Mouse (Mus musculus) MEL (cell line): ENCODE measurements around the gene S100pbp. TPM values are rescaled to one million over a fixed set of nuclear protein-coding genes. Genes with fewer than 3 reads are reported as not detected.

Experiments
- DNase-seq: peaks from one replicate; pipeline ENCODE4 v3.0.0; 2011; ENCODE audit warnings: low read depth, low spot score
- H3K27ac ChIP-seq: 2 replicates; pipeline ENCODE4 v1.5.1; 2012; ENCODE audit warnings: low read depth, mild to moderate bottlenecking, control low read depth, low read length, moderate library complexity; ENCODE audit not compliant: control insufficient read depth
- H3K27me3 ChIP-seq, 2 experiments: fragments of 150-350 bp in 1 of 2; sonication (generic) in 1 of 2; 2 replicates each; pipeline ENCODE4 v1.6.1; 2012; ENCODE audit warnings: low read length in 2 of 2, mild to moderate bottlenecking in 2 of 2, improper control_type of control experiment in 1 of 2, moderate library complexity in 1 of 2; ENCODE audit not compliant: insufficient read depth in 2 of 2, control insufficient read depth in 1 of 2
- H3K36me3 ChIP-seq, 2 experiments: 2 replicates each; pipeline ENCODE4 v1.6.1; 2012 to 2014; ENCODE audit warnings: low read length in 2 of 2, improper control_type of control experiment in 1 of 2, inconsistent platforms in 1 of 2, mild to moderate bottlenecking in 1 of 2; ENCODE audit not compliant: insufficient read depth in 2 of 2, control insufficient read depth in 1 of 2
- H3K4me1 ChIP-seq, 2 experiments: fragments of 150-350 bp in 1 of 2; sonication (generic) in 1 of 2; 2 replicates each; pipeline ENCODE4 v1.6.1; 2012; ENCODE audit warnings: low read length in 2 of 2, improper control_type of control experiment in 1 of 2, mild to moderate bottlenecking in 1 of 2; ENCODE audit not compliant: insufficient read depth in 2 of 2, control insufficient read depth in 1 of 2
- H3K4me3 ChIP-seq, 2 experiments: fragments of 150-350 bp in 1 of 2; sonication (generic) in 1 of 2; 2 replicates each; pipeline ENCODE4 v1.5.1; 2012; ENCODE audit warnings: low read depth in 2 of 2, low read length in 2 of 2, mild to moderate bottlenecking in 2 of 2, moderate library complexity in 2 of 2, control low read depth in 1 of 2, improper control_type of control experiment in 1 of 2; ENCODE audit not compliant: control insufficient read depth in 1 of 2, insufficient read depth in 1 of 2
- H3K79me2 ChIP-seq: 2 replicates; pipeline ENCODE4 v1.6.1; 2012; ENCODE audit warnings: mild to moderate bottlenecking, low read length, moderate library complexity; ENCODE audit not compliant: control insufficient read depth, poor library complexity, insufficient read depth
- H3K9ac ChIP-seq: 2 replicates; pipeline ENCODE4 v1.6.1; 2012; ENCODE audit warnings: low read depth, mild to moderate bottlenecking, control low read depth, low read length, moderate library complexity; ENCODE audit not compliant: control insufficient read depth, poor library complexity, severe bottlenecking
- H3K9me3 ChIP-seq: fragments of 150-350 bp; sonication (generic); replicated peaks from 2 replicates; pipeline ENCODE4 v1.6.1; 2012; ENCODE audit warnings: mild to moderate bottlenecking, low read length, improper control_type of control experiment, moderate library complexity; ENCODE audit not compliant: insufficient read depth
- CHD2 ChIP-seq: IDR thresholded peaks from 2 replicates; pipeline ENCODE4 v1.6.1; 2011; ENCODE audit warnings: low read length, improper control_type of control experiment
- CTCF ChIP-seq, 3 experiments: IDR thresholded peaks in 2 of 3; conservative IDR thresholded peaks in 1 of 3; 2 replicates each; pipeline ENCODE4 v1.5.1; 2011 to 2012; ENCODE audit warnings: low read length in 3 of 3, low read depth in 2 of 3, mild to moderate bottlenecking in 2 of 3, improper control_type of control experiment in 1 of 3, inconsistent platforms in 1 of 3, mixed read lengths in 1 of 3, moderate library complexity in 1 of 3; ENCODE audit not compliant: control insufficient read depth in 1 of 3, insufficient read depth in 1 of 3, poor library complexity in 1 of 3, severe bottlenecking in 1 of 3
- E2F4 ChIP-seq: IDR thresholded peaks from 2 replicates; pipeline ENCODE4 v1.6.1; 2011; ENCODE audit warnings: low read depth, low read length, improper control_type of control experiment, borderline replicate concordance
- ETS1 ChIP-seq: IDR thresholded peaks from 2 replicates; pipeline ENCODE4 v1.6.1; 2012; ENCODE audit warnings: low read depth, mild to moderate bottlenecking, inconsistent platforms, low read length, improper control_type of control experiment, moderate library complexity
- GABPA ChIP-seq: IDR thresholded peaks from 2 replicates; pipeline ENCODE4 v1.6.1; 2012; ENCODE audit warnings: low read depth, mild to moderate bottlenecking, inconsistent platforms, low read length, improper control_type of control experiment, moderate library complexity
- HCFC1 ChIP-seq: IDR thresholded peaks from 2 replicates; pipeline ENCODE4 v1.6.1; 2012; ENCODE audit warnings: low read depth, mild to moderate bottlenecking, inconsistent platforms, low read length, improper control_type of control experiment, moderate library complexity
- JUND ChIP-seq: IDR thresholded peaks from 2 replicates; pipeline ENCODE4 v1.6.1; 2011; ENCODE audit warnings: low read depth, mild to moderate bottlenecking, improper control_type of control experiment, low read length
- MAZ ChIP-seq: IDR thresholded peaks from 2 replicates; pipeline ENCODE4 v1.6.1; 2012; ENCODE audit warnings: low read depth, mild to moderate bottlenecking, inconsistent platforms, low read length, improper control_type of control experiment
- MEF2A ChIP-seq: IDR thresholded peaks from 2 replicates; pipeline ENCODE4 v1.6.1; 2014; ENCODE audit warnings: low read depth, mild to moderate bottlenecking, inconsistent platforms, low read length, improper control_type of control experiment; ENCODE audit not compliant: poor library complexity, insufficient replicate concordance, severe bottlenecking; ENCODE audit errors: extremely low read depth
- MXI1 ChIP-seq: IDR thresholded peaks from 2 replicates; pipeline ENCODE4 v1.6.1; 2011; ENCODE audit warnings: mild to moderate bottlenecking, low read depth, low read length, improper control_type of control experiment
- MYC ChIP-seq: IDR thresholded peaks from 2 replicates; pipeline ENCODE4 v1.6.1; 2011; ENCODE audit warnings: low read depth, mild to moderate bottlenecking, low read length, improper control_type of control experiment, moderate library complexity
- NRF1 ChIP-seq: IDR thresholded peaks from 2 replicates; pipeline ENCODE4 v1.6.1; 2014; ENCODE audit warnings: low read depth, mild to moderate bottlenecking, inconsistent platforms, low read length, improper control_type of control experiment, moderate library complexity; ENCODE audit not compliant: poor library complexity, insufficient read depth, severe bottlenecking
- POLR2A ChIP-seq, 2 experiments: IDR thresholded peaks; 2 replicates each; pipeline ENCODE4 v1.6.1; 2011 to 2012; ENCODE audit warnings: low read length in 2 of 2, mild to moderate bottlenecking in 2 of 2, control low read depth in 1 of 2, improper control_type of control experiment in 1 of 2, low read depth in 1 of 2, moderate library complexity in 1 of 2; ENCODE audit not compliant: control insufficient read depth in 1 of 2, insufficient read depth in 1 of 2, poor library complexity in 1 of 2
- POLR2AphosphoS2 ChIP-seq: IDR thresholded peaks from 2 replicates; pipeline ENCODE4 v1.6.1; 2011; ENCODE audit warnings: low read length, improper control_type of control experiment
- POLR2AphosphoS5 ChIP-seq: IDR thresholded peaks from 2 replicates; pipeline ENCODE4 v1.6.1; 2012; ENCODE audit warnings: low read depth, borderline replicate concordance, mild to moderate bottlenecking, inconsistent platforms, low read length, moderate library complexity, mixed read lengths
- SIN3A ChIP-seq: IDR thresholded peaks from 2 replicates; pipeline ENCODE4 v1.6.1; 2012; ENCODE audit warnings: low read length, improper control_type of control experiment, inconsistent platforms
- TAL1 ChIP-seq: IDR thresholded peaks from 2 replicates; pipeline ENCODE4 v1.6.1; 2012; ENCODE audit warnings: mild to moderate bottlenecking, inconsistent platforms, low read length, moderate library complexity, mixed read lengths
- TBP ChIP-seq: IDR thresholded peaks from 2 replicates; pipeline ENCODE4 v1.8.0; 2011; ENCODE audit warnings: low read depth, low read length, improper control_type of control experiment
- TCF12 ChIP-seq: IDR thresholded peaks from 2 replicates; pipeline ENCODE4 v1.6.1; 2014; ENCODE audit warnings: low read depth, mild to moderate bottlenecking, inconsistent platforms, low read length, improper control_type of control experiment, moderate library complexity
- UBTF ChIP-seq: IDR thresholded peaks from 2 replicates; pipeline ENCODE4 v1.6.1; 2012; ENCODE audit warnings: low read depth, mild to moderate bottlenecking, inconsistent platforms, low read length, improper control_type of control experiment, moderate library complexity, borderline replicate concordance; ENCODE audit not compliant: insufficient read depth
- USF1 ChIP-seq: IDR thresholded peaks from 2 replicates; pipeline ENCODE4 v1.6.1; 2014; ENCODE audit warnings: low read depth, mild to moderate bottlenecking, inconsistent platforms, low read length, improper control_type of control experiment, moderate library complexity
- USF2 ChIP-seq, 2 experiments: IDR thresholded peaks; 2 replicates each; pipeline ENCODE4 v1.6.1; 2011 to 2012; ENCODE audit warnings: improper control_type of control experiment in 2 of 2, low read length in 2 of 2, borderline replicate concordance in 1 of 2, inconsistent platforms in 1 of 2, low read depth in 1 of 2, mild to moderate bottlenecking in 1 of 2; ENCODE audit not compliant: insufficient read depth in 1 of 2
- ZMIZ1 ChIP-seq: IDR thresholded peaks from 2 replicates; pipeline ENCODE4 v1.6.1; 2012; ENCODE audit warnings: low read depth, mild to moderate bottlenecking, inconsistent platforms, low read length, improper control_type of control experiment, moderate library complexity
- ZNF384 ChIP-seq: IDR thresholded peaks from 2 replicates; pipeline ENCODE4 v1.6.1; 2012; ENCODE audit warnings: low read depth, mild to moderate bottlenecking, inconsistent platforms, low read length, improper control_type of control experiment
- polyA plus RNA-seq, 2 experiments: library from polyadenylated mRNA; stranded (reverse) in 1 of 2; unstranded in 1 of 2; fragments of >175 nt in 1 of 2; fragments of >200 nt in 1 of 2; gene quantifications; 2 replicates each; pipeline versions ENCODE4 v1.2.1 to v1.2.4; 2012; ENCODE audit warnings: low replicate concordance in 2 of 2, low read depth in 1 of 2; ENCODE audit not compliant: insufficient read length in 2 of 2, insufficient read depth in 1 of 2, missing spikeins in 1 of 2
- total RNA-seq: library from RNA; depleted of rRNA; stranded (reverse); fragments of 300-350 nt; gene quantifications from 2 replicates; pipeline ENCODE4 v1.2.3, GENCODE M21; 2012

Gene S100pbp
- total and polyA plus RNA-seq, 3 experiments: 11.6 to 28.3 TPM; not detected in 1

GRCm38 (mm10) chr4:129146392-129146791 is 43.1 kb downstream of the S100pbp start:
- peak; percentile 28 for DNase-seq
- Histone ChIP-seq H3K4me1 (peaks cover 7 to 19% of the 10 kb centered on the region in 2 experiments; a peak in 3 of 4 replicates), H3K9ac (no peak overlapping the region), H3K79me2 (no peaks in the 10 kb centered on the region), H3K4me3 (no peak overlapping the region), H3K27ac (no peak overlapping the region), H3K9me3 (no peaks in the 10 kb centered on the region), H3K27me3 (no peaks in the 10 kb centered on the region), H3K36me3 (peaks cover 0 to 18% of the 10 kb centered on the region in 2 experiments; a peak in 2 of 4 replicates)
- TF ChIP-seq MAZ (no peak), UBTF (no peak), POLR2AphosphoS5 (no peak), E2F4 (no peak), SIN3A (no peak; the same call in 1 of the 2 replicates), POLR2A (IDR thresholded peaks at IDR 0.05; ENCODE audit: control insufficient read depth in 1 of 2, insufficient read depth in 1 of 2, low read depth in 1 of 2, low read length in 2 of 2, poor library complexity in 1 of 2) (no peak), NRF1 (no peak), CTCF (IDR thresholded peaks at IDR 0.05 in 2 of 3, conservative IDR thresholded peaks at IDR 0.05 in 1 of 3; ENCODE audit: control insufficient read depth in 1 of 3, insufficient read depth in 1 of 3, low read depth in 2 of 3, low read length in 3 of 3, poor library complexity in 1 of 3, severe bottlenecking in 1 of 3) (no peak), USF2 (IDR thresholded peaks at IDR 0.05; ENCODE audit: borderline replicate concordance in 1 of 2, insufficient read depth in 1 of 2, low read depth in 1 of 2, low read length in 2 of 2) (no peak), MXI1 (no peak), ETS1 (no peak), ZNF384 (no peak), POLR2AphosphoS2 (no peak), ZMIZ1 (no peak), MYC (no peak)

GRCm38 (mm10) chr4:129145943-129146342 is 43.6 kb downstream of the S100pbp start:
- H3K36me3 ChIP-seq: peaks cover 0 to 22% of the 10 kb centered on the region in 2 experiments; a peak in 2 of 4 replicates
- no peak overlapping the region for H3K27ac ChIP-seq
- peaks cover 11 to 23% of the 10 kb centered on the region in 2 experiments for H3K4me1 ChIP-seq
- no peaks in the 10 kb centered on the region for H3K9me3 ChIP-seq
- H3K9ac ChIP-seq: no peak overlapping the region
- H3K27me3 ChIP-seq: no peaks in the 10 kb centered on the region
- H3K4me3 ChIP-seq: no peak overlapping the region
- TF ChIP-seq TCF12 (no peak), JUND (no peak), GABPA (no peak), USF2 (IDR thresholded peaks at IDR 0.05; ENCODE audit: borderline replicate concordance in 1 of 2, insufficient read depth in 1 of 2, low read depth in 1 of 2, low read length in 2 of 2) (no peak), TBP (no peak), USF1 (no peak), UBTF (no peak), MEF2A (no peak), MXI1 (no peak), POLR2A (IDR thresholded peaks at IDR 0.05; ENCODE audit: control insufficient read depth in 1 of 2, insufficient read depth in 1 of 2, low read depth in 1 of 2, low read length in 2 of 2, poor library complexity in 1 of 2) (no peak), ZNF384 (no peak), HCFC1 (no peak), MYC (no peak), ETS1 (no peak), CHD2 (no peak), POLR2AphosphoS2 (no peak), TAL1 (no peak)
- DNase-seq: no peak
- no peaks in the 10 kb centered on the region for H3K79me2 ChIP-seq
